Mouse (Mus musculus) embryonic fibroblast, embryonic 13.5 days (primary cell): Measurements from ENCODE around the gene Hoxd8.

Experiments
- CTCF ChIP-seq: IDR thresholded peaks from 2 replicates; pipeline ENCODE4 v1.5.1; 2011; ENCODE audit warnings: mild to moderate bottlenecking, control low read depth, low read length, moderate library complexity, borderline replicate concordance; ENCODE audit not compliant: insufficient read depth
- POLR2A ChIP-seq: IDR thresholded peaks from 2 replicates; pipeline ENCODE4 v1.6.1; 2011; ENCODE audit warnings: low read depth, mild to moderate bottlenecking, control low read depth, low read length, moderate library complexity

DNA sequence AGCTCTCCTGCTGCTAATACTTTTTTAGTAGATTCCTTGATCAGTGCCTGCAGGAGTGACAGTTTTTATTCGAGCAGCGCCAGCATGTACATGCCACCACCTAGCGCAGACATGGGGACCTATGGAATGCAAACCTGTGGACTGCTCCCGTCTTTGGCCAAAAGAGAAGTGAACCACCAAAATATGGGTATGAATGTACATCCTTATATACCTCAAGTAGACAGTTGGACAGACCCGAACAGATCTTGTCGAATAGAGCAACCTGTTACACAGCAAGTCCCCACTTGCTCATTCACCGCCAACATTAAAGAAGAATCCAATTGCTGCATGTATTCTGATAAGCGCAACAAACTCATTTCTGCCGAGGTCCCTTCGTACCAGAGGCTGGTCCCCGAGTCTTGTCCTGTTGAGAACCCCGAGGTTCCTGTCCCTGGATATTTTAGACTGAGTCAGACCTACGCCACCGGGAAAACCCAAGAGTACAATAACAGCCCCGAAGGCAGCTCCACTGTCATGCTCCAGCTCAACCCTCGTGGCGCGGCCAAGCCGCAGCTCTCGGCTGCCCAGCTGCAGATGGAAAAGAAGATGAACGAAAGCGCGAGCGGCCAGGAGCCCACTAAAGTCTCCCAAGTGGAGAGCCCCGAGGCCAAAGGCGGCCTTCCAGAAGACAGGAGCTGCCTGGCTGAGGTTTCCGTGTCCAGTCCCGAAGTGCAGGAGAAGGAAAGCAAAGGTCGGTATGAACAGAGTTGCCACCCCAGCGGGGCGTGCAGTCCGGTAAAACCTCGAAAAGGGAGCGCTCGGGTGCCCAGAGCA, 12.2 kb upstream of the Hoxd8 start:
- no peak for TF ChIP-seq CTCF
- 0 out of 2 replicates have a peak, but pooled peaks have one; percentile 1 for TF ChIP-seq POLR2A
